Mouse (Mus musculus): ENCODE results near the gene Rgl1. TPM values are rescaled to one million over a fixed set of nuclear protein-coding genes. Genes with fewer than 3 reads are reported as not detected.

Gene Rgl1
- polyA plus RNA-seq, 1 experiment from 2014 or later: 21.2 TPM

GRCm38 (mm10) chr1:152537186-152537585 is 229.0 kb downstream of the Rgl1 start:
- Histone ChIP-seq H3K36me3 (peaks cover 3% of the 10 kb centered on the region), H3K27ac (replicated peaks) (no peak overlapping the region), H3K9ac (replicated peaks) (no peak overlapping the region), H3K9me3 (no peaks in the 10 kb centered on the region), H3K4me1 (peaks cover 8% of the 10 kb centered on the region; the same call in 1 of the 2 replicates), H3K27me3 (no peaks in the 10 kb centered on the region), H3K4me2 (replicated peaks) (no peak overlapping the region), H3K4me3 (no peak overlapping the region)
- WGBS: 85% methylated on average over 13 of the region's 13 CpGs
- ATAC-seq (replicated peaks): no peak

GRCm38 (mm10) chr1:152536416-152537018 is 229.6 kb downstream of the Rgl1 start:
- H3K9me3 ChIP-seq: no peaks in the 10 kb centered on the region
- no peak overlapping the region for H3K4me3 ChIP-seq
- no peaks in the 10 kb centered on the region for H3K27me3 ChIP-seq
- WGBS: 56% methylated on average over 16 of the region's 16 CpGs
- no peak for ATAC-seq (replicated peaks)
- peaks cover 3% of the 10 kb centered on the region for H3K36me3 ChIP-seq
- H3K27ac ChIP-seq (replicated peaks): no peak overlapping the region
- H3K4me2 ChIP-seq (replicated peaks): no peak overlapping the region
- peaks cover 13% of the 10 kb centered on the region; the same call in 1 of the 2 replicates for H3K4me1 ChIP-seq
- no peak overlapping the region for H3K9ac ChIP-seq (replicated peaks)

GRCm38 (mm10) chr1:152534531-152534930 is 231.6 kb downstream of the Rgl1 start:
- ATAC-seq (replicated peaks): no peak
- 90% methylated on average over 7 of the region's 7 CpGs for WGBS
- no peaks in the 10 kb centered on the region for H3K9me3 ChIP-seq
- H3K27me3 ChIP-seq: no peaks in the 10 kb centered on the region
- no peak overlapping the region for H3K4me2 ChIP-seq (replicated peaks)
- H3K4me3 ChIP-seq: no peak overlapping the region
- no peak overlapping the region for H3K9ac ChIP-seq (replicated peaks)
- peaks cover 3% of the 10 kb centered on the region for H3K36me3 ChIP-seq
- peaks cover 13% of the 10 kb centered on the region; the same call in 1 of the 2 replicates for H3K4me1 ChIP-seq
- H3K27ac ChIP-seq (replicated peaks): no peak overlapping the region

- Histone ChIP-seq H3K4me1 (peaks cover 13% of the 10 kb centered on the region; the same call in 1 of the 2 replicates), H3K9me3 (no peaks in the 10 kb centered on the region), H3K27ac (replicated peaks) (no peak overlapping the region), H3K36me3 (no peaks in the 10 kb centered on the region), H3K27me3 (no peaks in the 10 kb centered on the region), H3K4me2 (replicated peaks) (no peak overlapping the region), H3K9ac (replicated peaks) (no peak overlapping the region), H3K4me3 (no peak overlapping the region)
- no peak for ATAC-seq (replicated peaks)
- WGBS: 72% methylated on average over 15 of the region's 15 CpGs
Observed at GRCm38 (mm10) chr1:152531498-152531897, 234.7 kb downstream of the Rgl1 start.

- Histone ChIP-seq H3K36me3 (no peaks in the 10 kb centered on the region; the same call in 1 of the 2 replicates), H3K9ac (replicated peaks) (no peak overlapping the region), H3K4me3 (no peak overlapping the region), H3K4me1 (peaks cover 16% of the 10 kb centered on the region; the same call in 1 of the 2 replicates), H3K4me2 (replicated peaks) (no peak overlapping the region), H3K27me3 (no peaks in the 10 kb centered on the region), H3K27ac (replicated peaks) (no peak overlapping the region), H3K9me3 (no peaks in the 10 kb centered on the region)
- WGBS: 91% methylated on average over 3 of the region's 3 CpGs
- ATAC-seq (replicated peaks): no peak
Observed at GRCm38 (mm10) chr1:152528778-152529177, 237.4 kb downstream of the Rgl1 start.

- Histone ChIP-seq H3K27me3 (no peaks in the 10 kb centered on the region), H3K9me3 (no peaks in the 10 kb centered on the region), H3K9ac (replicated peaks) (no peak overlapping the region), H3K4me1 (peaks cover 16% of the 10 kb centered on the region; the same call in 1 of the 2 replicates), H3K4me2 (replicated peaks) (no peak overlapping the region), H3K36me3 (no peaks in the 10 kb centered on the region; the same call in 1 of the 2 replicates), H3K27ac (replicated peaks) (no peak overlapping the region), H3K4me3 (no peak overlapping the region)
- no peak for ATAC-seq (replicated peaks)
- 82% methylated on average over 6 of the region's 6 CpGs for WGBS
Observed at GRCm38 (mm10) chr1:152528214-152528613, 237.9 kb downstream of the Rgl1 start.

- WGBS: 74% methylated on average over 9 of the region's 9 CpGs
- H3K27ac ChIP-seq (replicated peaks): no peak overlapping the region
- H3K9ac ChIP-seq (replicated peaks): no peak overlapping the region
- no peak overlapping the region for H3K4me3 ChIP-seq
- H3K27me3 ChIP-seq: no peaks in the 10 kb centered on the region
- H3K4me1 ChIP-seq: peaks cover 3% of the 10 kb centered on the region; the same call in 1 of the 2 replicates
- ATAC-seq (replicated peaks): no peak
- no peak overlapping the region for H3K4me2 ChIP-seq (replicated peaks)
- H3K9me3 ChIP-seq: no peaks in the 10 kb centered on the region
- H3K36me3 ChIP-seq: no peaks in the 10 kb centered on the region; the same call in 1 of the 2 replicates
Observed at GRCm38 (mm10) chr1:152526154-152526553, 240.0 kb downstream of the Rgl1 start.

GRCm38 (mm10) chr1:152524987-152525648 is 241.0 kb downstream of the Rgl1 start:
- Histone ChIP-seq H3K4me2 (replicated peaks) (no peak overlapping the region), H3K4me3 (no peak overlapping the region), H3K27ac (replicated peaks) (peak overlapping the region; percentile 39; the same call in 1 of the 2 replicates), H3K4me1 (peaks cover 3% of the 10 kb centered on the region; the same call in 1 of the 2 replicates), H3K9ac (replicated peaks) (no peak overlapping the region), H3K9me3 (no peaks in the 10 kb centered on the region), H3K36me3 (no peaks in the 10 kb centered on the region; the same call in 1 of the 2 replicates), H3K27me3 (no peaks in the 10 kb centered on the region)
- WGBS: 22% methylated on average over 6 of the region's 6 CpGs
- ATAC-seq (replicated peaks): peak; percentile 89

- Histone ChIP-seq H3K9ac (replicated peaks) (no peak overlapping the region), H3K27ac (replicated peaks) (no peak overlapping the region), H3K4me3 (no peak overlapping the region), H3K36me3 (no peaks in the 10 kb centered on the region; the same call in 1 of the 2 replicates), H3K27me3 (no peaks in the 10 kb centered on the region), H3K9me3 (no peaks in the 10 kb centered on the region), H3K4me2 (replicated peaks) (no peak overlapping the region), H3K4me1 (peaks cover 3% of the 10 kb centered on the region; the same call in 1 of the 2 replicates)
- ATAC-seq (replicated peaks): peak; percentile 9; the same call in 1 of the 2 replicates
- WGBS: 90% methylated on average over 22 of the region's 22 CpGs
Observed at GRCm38 (mm10) chr1:152524098-152524892, 241.9 kb downstream of the Rgl1 start.

GRCm38 (mm10) chr1:152523292-152523691 is 242.9 kb downstream of the Rgl1 start:
- no peak overlapping the region for H3K27ac ChIP-seq (replicated peaks)
- H3K4me2 ChIP-seq (replicated peaks): no peak overlapping the region
- 85% methylated on average over 11 of the region's 11 CpGs for WGBS
- no peaks in the 10 kb centered on the region for H3K9me3 ChIP-seq
- peaks cover 3% of the 10 kb centered on the region; the same call in 1 of the 2 replicates for H3K4me1 ChIP-seq
- no peaks in the 10 kb centered on the region; the same call in 1 of the 2 replicates for H3K36me3 ChIP-seq
- H3K27me3 ChIP-seq: no peaks in the 10 kb centered on the region
- no peak for ATAC-seq (replicated peaks)
- no peak overlapping the region for H3K4me3 ChIP-seq
- H3K9ac ChIP-seq (replicated peaks): no peak overlapping the region

GRCm38 (mm10) chr1:152522226-152522625 is 243.9 kb downstream of the Rgl1 start:
- Histone ChIP-seq H3K27ac (replicated peaks) (no peak overlapping the region), H3K4me2 (replicated peaks) (no peak overlapping the region), H3K36me3 (no peaks in the 10 kb centered on the region; the same call in 1 of the 2 replicates), H3K4me3 (no peak overlapping the region), H3K9me3 (no peaks in the 10 kb centered on the region), H3K4me1 (peaks cover 3% of the 10 kb centered on the region; the same call in 1 of the 2 replicates), H3K9ac (replicated peaks) (no peak overlapping the region), H3K27me3 (no peaks in the 10 kb centered on the region)
- 71% methylated on average over 3 of the region's 3 CpGs for WGBS
- ATAC-seq (replicated peaks): no peak

Measured in forebrain, embryonic 15.5 days (tissue).